Mouse (Mus musculus): ENCODE data around the gene Gm10972. TPM values are rescaled to one million over a fixed set of nuclear protein-coding genes. Genes with fewer than 3 reads are reported as not detected.
"Not testable (repeated sequence)": the region's sequence is repeated elsewhere in the genome, so short reads cannot be mapped to it uniquely, and the experiment has no call there.

Gm10972 gene
- total and polyA plus RNA-seq, 2 experiments from 2014 or later, result not detected

DNA sequence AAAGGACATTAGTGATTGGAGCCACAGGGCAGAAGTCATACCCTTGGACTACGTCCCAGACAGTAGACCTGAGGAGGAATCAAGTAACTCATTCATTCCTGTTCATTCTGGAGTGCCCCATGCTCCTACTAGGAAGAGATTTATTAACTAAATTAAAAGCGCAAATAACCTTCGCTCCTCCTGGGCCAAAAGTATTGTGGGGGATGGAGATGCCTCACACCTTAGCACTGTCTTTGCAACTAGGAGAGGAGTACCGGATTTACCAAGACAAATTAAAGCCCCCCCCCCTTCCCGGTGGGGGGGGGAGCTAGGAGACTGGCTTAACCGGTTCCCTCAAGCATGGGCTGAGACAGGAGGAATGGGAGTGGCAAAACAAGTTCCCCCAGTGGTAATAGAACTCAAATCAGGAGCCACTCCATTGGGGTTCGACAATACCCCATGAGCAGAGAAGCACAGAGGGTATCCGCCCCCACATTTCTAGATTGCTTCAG, 36.5 kb downstream of the Gm10972 start:
- Histone ChIP-seq H3K9me3 (ENCODE audit: low read length) (no peaks in the 10 kb centered on the region), H3K4me3 (ENCODE audit: low read depth, low read length) (no peak overlapping the region), H3K9ac (replicated peaks; ENCODE audit: low read length, poor library complexity, severe bottlenecking) (no peak overlapping the region), H3K27me3 (ENCODE audit: insufficient read depth, low read length) (no peaks in the 10 kb centered on the region), H3K4me2 (ENCODE audit: low read depth, low read length, poor library complexity, severe bottlenecking) (no peak overlapping the region), H3K36me3 (ENCODE audit: insufficient read depth, low read length) (no peaks in the 10 kb centered on the region), H3K4me1 (ENCODE audit: insufficient read depth, low read length) (no peaks in the 10 kb centered on the region), H3K27ac (ENCODE audit: low read depth, low read length) (no peak overlapping the region)
- no peak for TF ChIP-seq CTCF (IDR thresholded peaks at IDR 0.05)
- no peak for DNase-seq (ENCODE audit: low spot score)
- no peak for ATAC-seq (ENCODE audit: low FRiP score)
- WGBS, result 81% methylated on average over 8 of the region's 8 CpGs

DNA sequence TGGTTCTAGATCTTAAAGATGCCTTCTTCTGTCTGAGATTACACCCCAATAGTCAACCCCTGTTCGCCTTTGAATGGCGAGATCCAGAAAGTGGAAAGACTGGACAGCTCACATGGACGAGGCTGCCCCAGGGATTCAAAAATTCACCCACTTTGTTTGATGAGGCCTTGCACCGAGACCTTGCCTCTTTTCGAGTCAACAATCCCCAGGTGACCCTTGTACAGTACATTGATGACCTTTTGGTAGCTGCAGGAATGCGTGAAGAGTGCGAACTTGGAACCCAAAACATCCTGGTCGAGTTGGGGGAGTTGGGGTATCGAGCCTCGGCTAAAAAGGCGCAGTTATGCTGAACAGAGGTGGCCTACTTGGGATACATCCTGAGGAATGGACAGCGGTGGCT, 37.1 kb downstream of the Gm10972 start:
- not testable (repeated sequence) for DNase-seq (ENCODE audit: low spot score)

DNA sequence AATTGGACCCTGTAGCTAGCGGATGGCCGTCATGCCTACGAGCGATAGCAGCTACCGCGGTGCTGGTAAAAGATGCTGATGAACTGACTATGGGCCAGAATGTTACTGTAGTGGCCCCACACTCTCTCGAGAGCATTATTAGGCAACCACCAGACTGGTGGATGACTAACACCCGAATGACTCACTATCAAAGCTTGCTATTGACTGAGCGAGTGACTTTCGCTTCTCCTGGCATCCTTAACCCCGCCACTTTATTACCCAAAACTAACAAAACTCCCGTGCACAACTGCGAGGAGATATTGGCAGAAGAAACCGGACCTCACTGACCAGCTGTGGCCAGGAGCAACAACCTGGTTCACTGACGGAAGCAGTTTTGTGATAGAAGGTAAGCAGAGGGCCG, 37.9 kb downstream of the Gm10972 start:
- 93% methylated on average over 16 of the region's 16 CpGs for WGBS

More for the DNA sequence above, 37.1 kb downstream of the Gm10972 start:
- not testable (repeated sequence) for ATAC-seq (ENCODE audit: low FRiP score); H3K27ac ChIP-seq (ENCODE audit: low read depth, low read length); H3K4me1 ChIP-seq (ENCODE audit: insufficient read depth, low read length); H3K9me3 ChIP-seq (ENCODE audit: low read length); H3K9ac ChIP-seq (replicated peaks; ENCODE audit: low read length, poor library complexity, severe bottlenecking); H3K4me2 ChIP-seq (ENCODE audit: low read depth, low read length, poor library complexity, severe bottlenecking); H3K36me3 ChIP-seq (ENCODE audit: insufficient read depth, low read length); H3K27me3 ChIP-seq (ENCODE audit: insufficient read depth, low read length); H3K4me3 ChIP-seq (ENCODE audit: low read depth, low read length)
- WGBS, result 93% methylated on average over 12 of the region's 12 CpGs

DNA sequence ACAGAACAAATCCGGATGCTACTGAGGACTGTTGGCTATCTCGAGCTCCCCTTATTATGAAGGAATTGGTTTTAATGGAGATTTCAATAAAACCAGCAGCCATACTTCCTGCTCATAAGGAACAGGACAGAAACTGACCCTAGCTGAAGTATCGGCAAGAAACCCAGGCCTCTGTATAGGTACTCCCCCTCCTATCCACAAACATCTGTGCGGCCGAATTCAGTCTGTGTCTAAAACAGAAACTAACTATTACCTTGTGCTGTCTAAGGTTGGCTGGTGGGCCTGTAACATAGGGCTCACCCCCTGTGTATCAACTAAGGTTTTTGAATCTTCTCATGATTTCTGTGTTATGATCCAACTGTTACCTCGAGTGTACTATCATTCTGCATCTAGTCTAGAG, 40.7 kb downstream of the Gm10972 start:
- no peaks in the 10 kb centered on the region for H3K4me1 ChIP-seq (ENCODE audit: insufficient read depth, low read length)
- H3K36me3 ChIP-seq (ENCODE audit: insufficient read depth, low read length), result no peaks in the 10 kb centered on the region
- H3K4me3 ChIP-seq (ENCODE audit: low read depth, low read length), result no peak overlapping the region
- 87% methylated on average over 6 of the region's 6 CpGs for WGBS
- H3K9me3 ChIP-seq (ENCODE audit: low read length), result no peaks in the 10 kb centered on the region
- ATAC-seq (ENCODE audit: low FRiP score), result no peak
- H3K4me2 ChIP-seq (ENCODE audit: low read depth, low read length, poor library complexity, severe bottlenecking), result no peak overlapping the region
- no peak for DNase-seq (ENCODE audit: low spot score)
- H3K9ac ChIP-seq (replicated peaks; ENCODE audit: low read length, poor library complexity, severe bottlenecking), result no peak overlapping the region
- TF ChIP-seq CTCF (IDR thresholded peaks at IDR 0.05), result no peak
- no peaks in the 10 kb centered on the region for H3K27me3 ChIP-seq (ENCODE audit: insufficient read depth, low read length)
- H3K27ac ChIP-seq (ENCODE audit: low read depth, low read length), result no peak overlapping the region

More for the DNA sequence above, 37.9 kb downstream of the Gm10972 start:
- ATAC-seq (ENCODE audit: low FRiP score) (no peak), DNase-seq (ENCODE audit: low spot score) (no peak)
- Histone ChIP-seq H3K4me1 (ENCODE audit: insufficient read depth, low read length) (no peaks in the 10 kb centered on the region), H3K9me3 (ENCODE audit: low read length) (no peaks in the 10 kb centered on the region), H3K4me3 (ENCODE audit: low read depth, low read length) (no peak overlapping the region), H3K4me2 (ENCODE audit: low read depth, low read length, poor library complexity, severe bottlenecking) (no peak overlapping the region), H3K36me3 (ENCODE audit: insufficient read depth, low read length) (no peaks in the 10 kb centered on the region), H3K27ac (ENCODE audit: low read depth, low read length) (no peak overlapping the region), H3K9ac (replicated peaks; ENCODE audit: low read length, poor library complexity, severe bottlenecking) (no peak overlapping the region), H3K27me3 (ENCODE audit: insufficient read depth, low read length) (no peaks in the 10 kb centered on the region)
- no peak for TF ChIP-seq CTCF (IDR thresholded peaks at IDR 0.05)

DNA sequence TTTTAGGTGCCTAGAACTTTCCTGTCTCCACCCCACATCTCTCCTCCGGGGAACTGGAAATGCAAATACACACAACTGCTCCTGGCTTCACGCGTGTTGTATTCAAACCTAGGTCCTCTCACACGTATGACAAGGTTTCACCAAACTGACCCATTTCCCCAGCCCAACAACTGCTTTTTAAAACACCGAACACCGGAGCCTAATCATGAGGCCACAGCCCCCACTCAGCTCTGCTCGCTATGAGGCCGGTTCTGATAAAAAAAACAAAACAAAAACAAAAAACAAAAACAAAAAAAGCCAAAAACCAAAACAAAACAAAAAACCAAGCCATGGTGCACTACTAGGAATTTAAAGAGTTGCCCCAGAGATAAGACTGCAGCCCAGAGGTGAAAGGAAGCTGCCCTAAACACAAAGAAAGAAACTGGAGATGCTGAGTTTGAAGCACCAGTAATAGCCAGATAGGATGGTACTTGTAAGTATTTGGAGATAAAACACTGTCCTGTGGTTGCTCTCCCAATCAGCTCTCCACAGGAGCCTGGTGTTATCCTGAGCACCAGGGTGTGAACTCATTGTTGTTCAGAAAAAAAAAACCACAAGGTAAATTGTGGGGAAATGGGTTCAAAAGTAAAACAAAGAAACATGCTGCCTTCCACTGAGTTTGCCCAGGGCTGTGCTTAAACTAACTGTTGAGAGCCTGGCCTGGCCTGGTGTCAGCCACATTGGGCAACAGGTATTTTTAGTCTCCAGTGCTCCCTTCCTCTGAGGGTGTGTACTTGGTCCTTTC, 43.3 kb downstream of the Gm10972 start:
- WGBS, result 91% methylated on average over 8 of the region's 8 CpGs
- not testable (repeated sequence) for H3K4me2 ChIP-seq (ENCODE audit: low read depth, low read length, poor library complexity, severe bottlenecking); H3K4me3 ChIP-seq (ENCODE audit: low read depth, low read length); H3K36me3 ChIP-seq (ENCODE audit: insufficient read depth, low read length); H3K9me3 ChIP-seq (ENCODE audit: low read length); H3K27me3 ChIP-seq (ENCODE audit: insufficient read depth, low read length); H3K27ac ChIP-seq (ENCODE audit: low read depth, low read length); H3K9ac ChIP-seq (replicated peaks; ENCODE audit: low read length, poor library complexity, severe bottlenecking); DNase-seq (ENCODE audit: low spot score); ATAC-seq (ENCODE audit: low FRiP score); H3K4me1 ChIP-seq (ENCODE audit: insufficient read depth, low read length)

DNA sequence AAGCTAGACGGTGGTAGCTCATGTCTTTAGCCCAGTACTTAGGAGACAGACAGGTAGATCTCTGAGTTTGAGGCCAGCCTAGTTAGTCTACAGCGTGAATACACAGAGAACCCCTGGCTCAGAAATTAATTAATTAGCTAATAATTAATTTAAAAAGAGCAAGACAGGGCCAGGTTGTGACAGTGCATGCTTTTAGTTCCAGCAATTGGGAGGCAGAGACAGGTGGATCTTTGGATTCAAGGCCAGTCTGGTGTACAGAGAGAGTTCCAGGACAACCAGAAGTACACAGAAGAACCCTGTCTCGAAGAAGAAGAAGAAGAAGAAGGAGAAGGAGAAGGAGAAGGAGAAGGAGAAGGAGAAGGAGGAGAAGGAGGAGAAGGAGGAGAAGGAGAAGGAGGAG, 45.8 kb downstream of the Gm10972 start:
- H3K9ac ChIP-seq (replicated peaks; ENCODE audit: low read length, poor library complexity, severe bottlenecking); H3K27ac ChIP-seq (ENCODE audit: low read depth, low read length); H3K9me3 ChIP-seq (ENCODE audit: low read length); DNase-seq (ENCODE audit: low spot score); ATAC-seq (ENCODE audit: low FRiP score); H3K4me3 ChIP-seq (ENCODE audit: low read depth, low read length); H3K4me1 ChIP-seq (ENCODE audit: insufficient read depth, low read length); H3K27me3 ChIP-seq (ENCODE audit: insufficient read depth, low read length); H3K36me3 ChIP-seq (ENCODE audit: insufficient read depth, low read length); H3K4me2 ChIP-seq (ENCODE audit: low read depth, low read length, poor library complexity, severe bottlenecking): not testable (repeated sequence)
- WGBS, result 91% methylated on average over 3 of the region's 3 CpGs

DNA sequence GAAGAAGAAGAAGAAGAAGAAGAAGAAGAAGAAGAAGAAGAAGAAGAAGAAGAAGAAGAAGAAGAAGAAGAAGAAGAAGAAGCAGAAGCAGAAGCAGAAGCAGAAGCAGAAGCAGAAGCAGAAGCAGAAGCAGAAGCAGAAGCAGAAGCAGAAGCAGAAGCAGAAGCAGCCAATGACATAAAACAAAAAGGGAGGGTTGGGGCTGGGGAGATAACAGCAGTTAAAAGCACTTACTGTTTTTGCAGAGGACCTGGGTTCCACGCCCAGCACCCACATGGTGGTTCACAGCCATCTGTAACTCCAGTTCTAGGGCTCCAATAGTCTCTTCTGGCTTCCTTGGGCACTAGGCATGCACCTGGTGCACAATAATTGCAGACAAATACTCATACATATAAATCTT, 46.3 kb downstream of the Gm10972 start:
- 46% methylated on average over 1 of the region's 1 CpGs for WGBS
- H3K9me3 ChIP-seq (ENCODE audit: low read length); H3K36me3 ChIP-seq (ENCODE audit: insufficient read depth, low read length); H3K27ac ChIP-seq (ENCODE audit: low read depth, low read length); H3K4me3 ChIP-seq (ENCODE audit: low read depth, low read length); H3K4me2 ChIP-seq (ENCODE audit: low read depth, low read length, poor library complexity, severe bottlenecking); ATAC-seq (ENCODE audit: low FRiP score); H3K27me3 ChIP-seq (ENCODE audit: insufficient read depth, low read length); DNase-seq (ENCODE audit: low spot score); H3K9ac ChIP-seq (replicated peaks; ENCODE audit: low read length, poor library complexity, severe bottlenecking); H3K4me1 ChIP-seq (ENCODE audit: insufficient read depth, low read length): not testable (repeated sequence)

DNA sequence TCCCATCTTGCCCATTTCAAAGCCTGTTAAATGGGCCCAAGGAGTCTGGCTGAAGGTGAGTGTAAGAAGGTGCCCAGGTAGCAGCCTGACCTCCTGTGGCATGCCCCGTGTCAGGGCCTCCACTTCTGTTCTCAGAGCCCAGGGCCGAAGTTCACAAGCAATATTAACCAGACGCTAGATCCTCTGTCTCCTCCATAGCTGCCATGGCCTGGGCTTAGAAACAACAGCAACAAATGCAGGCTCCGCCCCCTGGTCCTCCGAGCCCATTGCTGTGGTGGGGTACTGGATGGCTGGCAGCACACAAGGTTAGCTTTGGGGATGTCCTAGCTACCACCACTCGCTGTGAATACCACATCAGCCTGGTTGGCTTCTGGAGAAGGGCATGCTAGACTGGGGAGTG, 47.2 kb downstream of the Gm10972 start:
- not testable (repeated sequence) for H3K4me2 ChIP-seq (ENCODE audit: low read depth, low read length, poor library complexity, severe bottlenecking); H3K9ac ChIP-seq (replicated peaks; ENCODE audit: low read length, poor library complexity, severe bottlenecking); H3K4me3 ChIP-seq (ENCODE audit: low read depth, low read length); H3K27me3 ChIP-seq (ENCODE audit: insufficient read depth, low read length); DNase-seq (ENCODE audit: low spot score); ATAC-seq (ENCODE audit: low FRiP score); H3K27ac ChIP-seq (ENCODE audit: low read depth, low read length); H3K9me3 ChIP-seq (ENCODE audit: low read length); H3K4me1 ChIP-seq (ENCODE audit: insufficient read depth, low read length); H3K36me3 ChIP-seq (ENCODE audit: insufficient read depth, low read length)
- WGBS, result 59% methylated on average over 6 of the region's 6 CpGs
